ENCODE assay signal across 8 mouse cellular contexts in genomic region chr5:142767937-142768336, GRCm38 (mm10). TPM values are rescaled to one million over a fixed set of nuclear protein-coding genes. Genes with fewer than 3 reads are reported as not detected.
A peak's percentile ranks its signal among the peaks of the same experiment; 100 is the strongest.
DNase-seq lines count a peak whose midpoint lies in the region; ATAC-seq lines count a peak whose summit lies in the region.
"Had no signal": no experiment of that assay in that cellular context is flagged by ENCODE, and none has a peak within 500 bp of the region (broad histone marks: within the 10 kb centered on the region; RNA-seq: fewer than 3 reads in every experiment).

No protein-coding gene starts in this region.

- no peak overlapping the region for H3K4me2 ChIP-seq in forebrain, embryonic 15.5 days (replicated peaks)
- H3K4me2 ChIP-seq in hindbrain, embryonic 13.5 days = no peak overlapping the region
- H3K4me2 ChIP-seq: limb, embryonic 13.5 days had no signal

- no peaks in the 10 kb centered on the region for H3K27me3 ChIP-seq in forebrain, embryonic 15.5 days
- no peaks in the 10 kb centered on the region for H3K27me3 ChIP-seq in hindbrain, embryonic 13.5 days
- no peaks in the 10 kb centered on the region for H3K27me3 ChIP-seq in midbrain, embryonic 10.5 days (ENCODE audit: low read depth, poor library complexity, severe bottlenecking)
- H3K27me3 ChIP-seq: limb, embryonic 13.5 days had no signal

- H3K4me1 ChIP-seq in forebrain, embryonic 15.5 days = peaks cover 54% of the 10 kb centered on the region
- H3K4me1 ChIP-seq in hindbrain, embryonic 13.5 days (replicated peaks) = peaks cover 58% of the 10 kb centered on the region
- peaks cover 35% of the 10 kb centered on the region for H3K4me1 ChIP-seq in midbrain, embryonic 10.5 days

- no peak overlapping the region for H3K4me3 ChIP-seq in forebrain, embryonic 15.5 days
- no peak overlapping the region for H3K4me3 ChIP-seq in hindbrain, embryonic 13.5 days
- H3K4me3 ChIP-seq in midbrain, embryonic 10.5 days = no peak overlapping the region
- H3K4me3 ChIP-seq: limb, embryonic 13.5 days had no signal

- H3K9me3 ChIP-seq in forebrain, embryonic 15.5 days = no peaks in the 10 kb centered on the region
- H3K9me3 ChIP-seq in hindbrain, embryonic 13.5 days = no peaks in the 10 kb centered on the region
- no peaks in the 10 kb centered on the region for H3K9me3 ChIP-seq in midbrain, embryonic 10.5 days (replicated peaks)
- H3K9me3 ChIP-seq: limb, embryonic 13.5 days had no signal

- peaks cover 74% of the 10 kb centered on the region for H3K36me3 ChIP-seq in forebrain, embryonic 15.5 days
- H3K36me3 ChIP-seq in hindbrain, embryonic 13.5 days = peaks cover 92% of the 10 kb centered on the region
- peaks cover 96% of the 10 kb centered on the region for H3K36me3 ChIP-seq in midbrain, embryonic 10.5 days

- DNase-seq in Muller cell, postnatal 12 days (ENCODE audit: inconsistent ontology term) = peak; percentile 75
- peak; percentile 70 for DNase-seq in brain, embryonic 18.5 days (ENCODE audit: low read depth, low spot score)
- peak; percentile 66 to 74 for DNase-seq in layer of hippocampus, postnatal 36 days
- peak; percentile 61 for DNase-seq in midbrain, embryonic 10.5 days (ENCODE audit: low spot score)
- peak; percentile 56 for DNase-seq in skeletal muscle tissue, adult 2 months (ENCODE audit: low read depth, low spot score)

- ATAC-seq in forebrain, embryonic 15.5 days (replicated peaks) = 0 out of 2 replicates have a peak, but pooled peaks have one; percentile 35
- 0 out of 2 replicates have a peak, but pooled peaks have one; percentile 53 for ATAC-seq in hindbrain, embryonic 13.5 days (ENCODE audit: low FRiP score)

- 7% methylated on average over 7 of the region's 7 CpGs for whole genome bisulfite sequencing in forebrain, embryonic 15.5 days
- WGBS in hindbrain, embryonic 13.5 days = 14% methylated on average over 7 of the region's 7 CpGs
- 19% methylated on average over 7 of the region's 7 CpGs for WGBS in midbrain, embryonic 10.5 days

- no peak overlapping the region for H3K9ac ChIP-seq in forebrain, embryonic 15.5 days (replicated peaks)
- H3K9ac ChIP-seq in hindbrain, embryonic 13.5 days = 0 out of 2 replicates have a peak overlapping the region, but pooled peaks have one; percentile 58
- H3K9ac ChIP-seq: limb, embryonic 13.5 days had no signal

- peak overlapping the region; percentile 82 for H3K27ac ChIP-seq in forebrain, embryonic 15.5 days (replicated peaks)
- peak overlapping the region; percentile 89 for H3K27ac ChIP-seq in hindbrain, embryonic 13.5 days
- no peak overlapping the region for H3K27ac ChIP-seq in midbrain, embryonic 10.5 days (replicated peaks)

RNA-seq across cellular contexts. Expression of gene Tnrc18, which starts 49.5 kb away (rescaled TPM):
- 45.9 and 48.3 TPM in 2 replicates for polyA plus RNA-seq in forebrain, embryonic 15.5 days (2015; fragmentation: Nextera tagmentation; extraction: Ambion mirVana)
- polyA plus RNA-seq in hindbrain, embryonic 13.5 days (2015; fragmentation: Nextera tagmentation; extraction: Ambion mirVana) = 33.1 and 35.8 TPM in 2 replicates
- total RNA-seq in layer of hippocampus, postnatal 36 days (2021) = 100 to 1,000 TPM; 146 to 156 TPM
- polyA plus RNA-seq in midbrain, embryonic 10.5 days (2016; fragmentation: Nextera tagmentation; extraction: Ambion mirVana) = 18.7 and 23.2 TPM in 2 replicates
